Mouse (Mus musculus): Measurements from ENCODE around the gene Asb6.

Asb6 gene

DNA sequence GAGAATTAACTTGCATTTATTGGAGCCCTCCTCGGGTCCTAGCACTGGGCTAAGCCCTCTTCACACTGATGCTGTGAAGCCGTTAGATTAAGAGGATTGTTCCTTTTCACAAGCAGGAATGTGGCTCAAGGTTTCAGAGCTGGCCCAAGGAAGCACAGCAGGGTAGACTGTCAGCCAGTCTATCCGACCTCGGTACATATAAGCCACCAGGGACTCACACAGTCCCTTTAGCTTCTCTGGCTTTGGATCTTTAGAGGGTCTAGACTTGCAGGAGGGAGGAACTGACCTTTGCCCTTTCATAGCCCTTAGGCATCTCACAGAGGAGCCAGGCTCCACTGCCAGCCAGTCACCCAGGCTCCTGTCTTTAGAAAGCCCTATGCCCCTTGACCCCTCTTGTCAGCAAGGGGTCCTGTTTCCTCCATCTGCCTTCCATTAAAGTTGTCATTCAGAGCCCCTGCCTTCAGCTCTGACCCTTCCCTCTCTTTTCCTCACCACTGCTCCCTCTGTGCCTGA lies at the start of gene Asb6:
TSS of gene Asb6 (minus strand) at position 51 of the 513 bp plus-strand sequence.
- DNase-seq (ENCODE audit: low spot score in 2 of 2), result no peak

DNA sequence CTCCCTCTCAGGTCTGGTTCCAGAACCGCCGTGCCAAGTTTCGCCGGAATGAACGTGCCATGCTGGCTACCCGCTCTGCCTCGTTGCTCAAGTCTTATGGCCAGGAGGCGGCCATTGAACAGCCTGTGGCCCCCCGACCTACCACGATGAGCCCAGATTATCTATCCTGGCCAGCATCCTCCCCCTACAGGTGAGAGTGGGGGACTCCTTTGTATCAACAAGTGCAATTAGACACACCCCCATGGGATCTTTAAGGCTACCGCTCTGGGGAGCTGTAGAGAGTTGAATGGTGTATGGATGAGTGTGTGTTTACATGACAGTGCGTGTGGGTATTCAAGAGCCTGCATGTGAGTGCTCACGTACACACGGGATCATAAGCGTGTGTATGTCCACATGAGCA lies 49.3 kb upstream of the Asb6 start:
- DNase-seq (ENCODE audit: low spot score in 2 of 2), result no peak

DNA sequence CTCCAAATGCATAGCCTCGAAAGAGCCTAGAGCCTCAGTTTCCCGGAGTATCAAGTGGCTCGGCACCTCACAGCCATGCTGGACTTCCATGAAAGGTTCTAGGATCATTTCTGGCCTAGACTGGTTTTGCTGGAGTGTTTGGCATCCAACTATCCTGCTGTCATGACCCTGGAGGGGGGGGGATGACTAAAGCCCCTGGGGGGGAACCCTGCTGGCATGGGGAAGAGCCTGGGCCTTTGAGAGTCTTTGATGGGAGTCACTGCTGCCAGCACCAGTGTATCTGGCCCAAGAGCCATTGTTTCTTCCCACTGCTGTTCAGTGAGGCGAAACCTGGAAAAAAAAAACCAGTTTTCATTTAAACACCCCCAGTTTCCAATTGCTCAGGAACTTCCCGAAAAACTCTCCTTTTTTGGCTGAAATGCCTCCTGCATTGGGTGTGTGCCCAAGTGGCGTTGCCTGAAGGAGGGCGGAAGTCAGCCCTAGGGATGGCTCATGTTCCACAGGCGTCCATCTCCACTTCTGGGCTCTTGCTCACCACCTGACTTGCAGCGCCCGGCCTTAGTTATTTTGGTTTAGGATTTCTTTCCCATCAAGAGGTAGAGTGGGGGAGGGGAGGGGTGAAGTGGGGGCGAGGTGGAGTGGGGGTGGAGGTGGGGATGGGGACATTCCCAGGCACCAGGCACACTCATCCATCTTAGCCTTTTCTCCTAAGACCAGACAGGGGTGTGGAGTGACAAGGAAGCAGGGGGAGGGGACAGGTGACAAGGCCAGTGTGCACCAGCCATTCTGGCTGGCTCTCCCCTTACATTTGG lies 45.7 kb upstream of the Asb6 start:
- DNase-seq (ENCODE audit: low spot score in 2 of 2), result no peak

DNA sequence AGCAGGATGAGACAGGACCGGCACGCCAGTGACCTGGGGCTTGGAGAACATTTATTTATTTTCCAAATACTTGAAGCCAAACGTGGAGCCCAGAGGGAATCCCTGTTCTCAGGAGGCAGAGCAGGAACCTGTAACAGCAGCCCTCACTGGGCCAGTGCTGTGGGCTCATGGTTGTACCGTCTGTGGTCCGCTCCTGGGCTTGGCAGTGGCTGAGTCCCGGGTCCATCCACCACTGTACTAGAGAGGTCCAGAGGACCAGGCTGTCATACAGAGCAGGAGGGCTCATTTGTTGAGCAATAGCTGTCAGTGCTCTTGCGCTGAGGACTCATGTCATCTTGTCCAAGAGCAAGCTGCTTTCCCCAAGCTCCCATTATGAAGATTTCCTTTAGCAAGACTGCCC lies 45.0 kb upstream of the Asb6 start:
- DNase-seq (ENCODE audit: low spot score in 2 of 2), result no peak

DNA sequence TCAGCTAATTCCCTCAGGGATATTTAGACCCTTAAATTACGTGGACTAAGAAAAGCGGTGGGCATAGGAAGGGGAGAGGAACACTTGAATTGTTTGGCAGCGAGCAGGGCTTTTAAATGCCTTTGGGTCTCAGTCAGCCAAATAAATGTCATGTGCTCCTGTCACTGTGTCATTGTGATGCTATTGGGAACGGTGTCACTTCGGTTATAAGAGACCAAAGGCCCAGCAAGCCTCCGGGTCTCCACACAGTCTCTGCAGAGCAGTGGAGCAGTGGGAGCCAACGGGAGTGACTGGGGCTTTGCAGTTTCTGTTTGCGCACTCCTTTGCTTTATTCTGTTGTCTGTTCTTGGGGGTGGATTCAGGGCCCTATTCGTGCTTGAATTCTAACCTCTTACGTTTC lies 44.3 kb upstream of the Asb6 start:
- no peak for DNase-seq (ENCODE audit: low spot score in 2 of 2)

DNA sequence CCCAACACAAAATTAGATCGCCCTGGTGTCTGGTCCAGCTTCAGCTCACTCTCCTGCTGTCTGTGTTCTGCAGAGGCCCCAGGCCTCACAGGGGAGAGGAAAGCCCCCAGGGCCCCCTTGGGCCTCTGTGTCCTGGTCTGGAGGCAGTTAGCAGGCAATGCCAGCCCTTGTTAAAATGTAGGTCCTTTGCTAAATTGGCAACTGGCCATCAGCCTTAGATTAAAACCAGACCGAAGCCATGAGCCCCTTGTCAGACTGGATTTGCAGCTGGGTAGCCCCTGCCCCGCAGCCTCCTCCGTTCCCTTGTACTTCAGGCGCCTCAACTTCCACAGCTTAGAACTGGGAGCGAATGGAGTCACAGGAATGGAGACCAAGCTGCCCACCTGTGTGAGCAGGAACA lies 42.5 kb upstream of the Asb6 start:
- DNase-seq (ENCODE audit: low spot score in 2 of 2), result no peak

DNA sequence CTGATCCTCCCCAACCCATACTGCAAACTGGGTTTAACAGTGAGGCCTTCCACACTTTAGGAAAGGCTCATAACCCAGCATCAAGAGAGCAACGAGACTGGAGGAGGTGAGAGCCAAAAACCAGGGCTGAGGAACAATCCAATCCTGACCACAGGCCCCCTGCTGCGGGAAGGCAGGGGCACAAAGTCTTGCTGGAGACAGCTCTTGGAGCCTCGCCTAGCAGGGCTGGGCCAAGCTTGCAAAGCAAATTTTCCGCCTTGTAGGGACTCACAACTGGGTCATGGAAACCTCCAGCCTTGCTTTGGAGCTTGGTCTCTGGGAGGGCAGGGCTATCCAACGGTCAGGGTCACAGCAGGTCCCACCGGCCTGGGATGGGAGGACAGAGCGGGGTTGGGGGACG lies 40.7 kb upstream of the Asb6 start:
- no peak for DNase-seq (ENCODE audit: low spot score in 2 of 2)

DNA sequence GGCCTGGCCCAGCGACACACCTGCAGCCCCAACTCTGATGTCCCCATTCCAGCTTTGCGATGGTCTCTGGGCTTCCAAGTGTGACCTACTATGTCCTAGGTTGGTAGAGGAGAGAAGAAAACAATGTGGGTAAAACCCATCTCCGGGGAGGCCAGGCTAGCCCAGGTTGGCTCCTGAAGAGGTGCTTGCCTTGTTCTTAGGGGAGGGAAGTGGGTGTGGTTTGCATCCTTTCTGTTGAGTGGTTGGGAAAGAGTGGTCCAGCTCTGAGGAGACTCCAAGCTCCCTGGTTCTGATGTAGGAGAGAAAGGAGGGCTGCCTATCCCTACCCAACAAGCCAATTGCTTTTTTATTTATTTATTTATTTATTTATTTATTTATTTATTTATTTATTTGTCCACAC lies 35.3 kb upstream of the Asb6 start:
- DNase-seq (ENCODE audit: low spot score in 2 of 2), result no peak

DNA sequence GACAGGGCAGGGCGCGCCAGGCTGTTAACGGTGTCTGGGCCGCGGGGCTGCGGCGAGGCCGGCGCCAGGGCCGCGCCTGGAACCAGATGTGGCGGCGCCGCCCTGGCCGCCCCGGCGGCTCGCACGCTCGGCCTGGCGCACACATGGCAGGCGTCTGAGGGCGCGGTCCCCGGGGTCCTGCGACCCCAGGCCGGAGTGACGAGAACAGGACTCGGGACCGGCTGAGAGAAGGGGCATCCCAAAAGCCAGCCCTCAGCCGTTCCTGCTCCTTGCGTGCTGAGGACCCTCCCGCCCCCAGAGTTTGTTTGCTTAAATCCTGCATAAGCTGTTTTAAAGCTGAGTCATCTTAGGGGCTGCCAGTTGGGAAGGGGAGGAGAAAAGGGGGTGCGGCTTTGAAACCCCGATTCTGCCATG lies 34.8 kb upstream of the Asb6 start:
- no peak for DNase-seq (ENCODE audit: low spot score in 2 of 2)

DNA sequence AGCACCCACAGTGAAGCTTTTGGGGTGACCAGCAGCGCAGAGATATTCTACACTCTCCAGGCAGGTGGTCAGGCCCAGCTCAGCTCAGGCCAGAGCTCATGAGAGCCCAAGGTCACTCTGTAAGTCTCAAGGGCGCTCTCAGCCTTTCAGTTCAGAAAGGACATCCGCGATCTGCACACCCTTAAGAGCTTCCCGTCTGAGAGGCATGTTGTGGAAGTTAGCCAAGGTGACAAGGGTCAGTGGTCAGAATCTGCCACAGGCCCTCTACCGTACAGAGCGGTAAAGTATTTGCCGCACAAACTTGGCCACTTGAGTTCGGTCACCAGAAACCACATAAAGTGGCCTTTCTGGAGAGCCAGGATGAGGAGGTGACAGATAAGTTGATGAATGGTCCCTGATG lies 33.4 kb upstream of the Asb6 start:
- no peak for DNase-seq (ENCODE audit: low spot score in 2 of 2)

DNA sequence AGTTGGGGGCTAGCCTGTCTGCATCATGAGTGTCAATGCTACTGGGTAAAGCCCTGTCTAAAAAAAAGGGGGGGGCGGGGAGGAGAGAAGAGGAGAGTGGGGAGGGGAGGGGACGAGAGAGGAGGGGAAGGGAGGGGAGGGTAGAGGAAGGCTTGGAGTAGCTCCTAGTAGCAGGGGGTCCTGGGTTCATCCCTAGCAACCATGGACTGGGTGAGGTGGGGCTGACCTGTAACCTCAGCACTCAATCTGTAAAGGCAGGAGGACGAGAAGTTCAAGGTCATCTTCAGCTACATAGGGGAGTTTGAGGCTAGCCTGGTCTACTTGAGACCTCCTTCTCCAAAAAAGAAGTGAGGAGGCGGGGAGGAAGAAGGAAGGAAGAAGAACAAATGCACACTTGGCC lies 31.9 kb upstream of the Asb6 start:
- no peak for DNase-seq (ENCODE audit: low spot score in 2 of 2)

DNA sequence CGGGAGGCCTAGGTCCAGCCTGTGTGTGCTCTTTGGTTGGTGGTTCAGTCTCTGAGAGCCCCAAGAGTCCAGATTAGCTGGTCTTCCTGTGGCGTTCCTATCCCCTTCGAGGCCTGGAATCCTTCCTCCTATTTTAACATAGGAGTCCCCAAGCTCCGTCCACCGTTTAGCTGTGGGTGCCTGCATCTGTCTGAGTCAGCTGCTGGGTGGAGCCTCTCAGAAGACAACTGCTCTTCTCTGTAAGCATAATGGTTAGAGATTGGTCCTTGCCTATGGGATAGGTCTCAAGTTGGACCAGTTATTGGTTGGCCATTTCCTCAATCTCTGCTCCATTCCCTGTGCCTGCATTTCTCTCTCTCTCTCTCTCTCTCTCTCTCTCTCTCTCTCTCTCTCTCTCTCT lies 29.6 kb upstream of the Asb6 start:
- no peak for DNase-seq (ENCODE audit: low spot score in 2 of 2)

DNA sequence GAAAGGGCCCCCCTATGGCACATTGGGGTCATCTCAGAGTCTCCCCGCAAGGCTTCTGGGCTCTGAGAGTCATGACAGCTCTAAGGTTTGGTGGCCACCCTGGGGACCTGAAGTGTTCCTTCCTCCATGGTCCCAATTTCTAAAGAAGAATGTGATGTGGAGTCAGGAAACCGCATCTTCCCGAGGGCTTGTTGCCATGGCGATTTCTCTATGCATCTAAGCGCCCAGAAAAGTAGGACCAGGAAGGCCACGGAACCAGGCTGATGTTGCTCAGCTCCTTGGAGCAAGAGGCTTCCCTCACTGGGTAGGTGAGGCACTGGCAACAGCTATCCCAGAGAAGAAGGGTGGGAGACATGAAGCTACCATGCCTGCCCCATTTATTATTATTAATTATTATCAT lies 26.9 kb upstream of the Asb6 start:
- DNase-seq (ENCODE audit: low spot score in 2 of 2), result no peak

DNA sequence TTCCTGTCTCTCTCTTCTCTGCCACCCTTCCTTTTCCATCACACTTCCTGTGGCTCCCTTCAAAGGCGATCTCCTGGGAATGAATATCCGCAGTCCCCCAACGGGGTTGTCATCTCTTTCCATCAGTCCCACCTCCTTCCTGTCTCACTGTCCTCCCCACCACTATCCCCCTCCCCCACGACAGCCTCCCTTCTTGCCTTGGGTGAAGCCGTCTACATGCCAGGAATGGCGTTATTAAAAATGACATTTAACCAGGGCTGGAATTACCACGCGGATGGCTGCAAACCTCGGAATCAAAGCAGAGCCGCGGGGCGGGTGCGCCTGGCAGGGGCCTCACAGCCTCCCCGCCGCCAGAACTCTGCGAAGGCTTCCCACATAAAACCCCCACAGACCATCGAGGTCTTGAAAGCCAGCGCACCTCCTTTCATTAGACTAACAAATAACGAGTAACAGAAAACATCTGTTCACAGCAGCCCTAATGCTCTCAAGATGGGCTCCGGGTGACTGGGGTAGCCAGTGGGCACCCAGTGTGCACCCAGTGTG lies 22.7 kb upstream of the Asb6 start:
- no peak for DNase-seq (ENCODE audit: low spot score in 2 of 2)

DNA sequence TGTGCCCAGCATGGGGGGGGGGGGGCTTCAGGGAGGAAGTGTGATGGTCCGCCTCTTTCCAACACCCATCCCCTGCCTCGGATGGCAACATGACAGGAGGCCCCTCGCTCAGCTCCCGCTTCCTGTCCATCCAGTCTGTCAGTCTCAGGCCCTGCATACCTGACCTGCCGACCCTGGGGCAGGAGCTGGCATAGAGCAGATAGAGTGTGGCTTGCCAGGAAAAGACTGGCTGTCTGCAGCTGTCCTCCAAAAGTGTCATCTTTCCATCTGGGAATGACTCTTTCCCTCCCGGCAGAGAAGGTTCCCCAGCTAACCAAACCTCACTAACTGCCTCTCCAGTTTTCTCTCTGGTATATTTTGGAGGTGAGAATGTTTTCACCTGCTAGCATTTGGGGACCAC lies 20.4 kb upstream of the Asb6 start:
- DNase-seq (ENCODE audit: low spot score in 2 of 2), result no peak

DNA sequence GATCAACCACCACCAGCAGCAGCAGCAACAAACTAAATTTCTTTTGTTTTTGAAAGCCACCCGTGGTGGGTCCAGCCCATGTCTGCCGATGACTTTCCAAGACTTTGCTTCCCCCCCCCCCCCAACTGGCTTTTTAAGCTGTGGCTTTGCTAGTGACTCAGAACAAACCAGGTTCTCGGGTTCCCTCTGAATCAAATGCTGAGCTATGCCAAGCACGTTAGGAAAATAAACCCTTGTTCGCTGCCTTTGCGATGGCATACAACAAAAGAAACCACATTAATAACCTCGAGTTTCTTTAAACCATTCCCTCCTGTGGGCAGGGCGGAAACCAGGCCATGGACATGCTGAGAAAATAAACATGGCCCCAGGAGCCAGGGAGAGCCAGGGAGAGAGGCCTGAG lies 18.1 kb upstream of the Asb6 start:
- DNase-seq (ENCODE audit: low spot score in 2 of 2), result no peak

DNA sequence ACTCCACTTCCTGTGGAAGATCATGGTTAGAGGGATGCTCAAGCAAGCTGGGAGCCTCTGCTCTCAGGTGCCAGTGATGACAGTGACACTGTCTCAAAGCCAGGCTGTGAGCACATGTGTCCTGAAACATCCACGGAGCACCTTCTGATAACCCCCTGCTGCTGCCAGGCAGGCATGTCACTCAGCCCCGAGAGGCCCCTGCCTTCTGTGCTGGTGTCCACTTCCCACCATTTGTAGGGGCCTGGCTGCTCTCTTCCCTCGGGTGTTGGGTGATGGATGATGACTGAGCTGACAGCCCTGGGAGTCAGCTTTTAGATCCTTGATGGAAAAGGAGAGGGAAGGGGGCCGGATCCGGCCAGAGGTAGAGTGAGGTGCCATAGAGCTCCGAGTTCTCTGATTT lies 16.6 kb upstream of the Asb6 start:
- no peak for DNase-seq (ENCODE audit: low spot score in 2 of 2)

DNA sequence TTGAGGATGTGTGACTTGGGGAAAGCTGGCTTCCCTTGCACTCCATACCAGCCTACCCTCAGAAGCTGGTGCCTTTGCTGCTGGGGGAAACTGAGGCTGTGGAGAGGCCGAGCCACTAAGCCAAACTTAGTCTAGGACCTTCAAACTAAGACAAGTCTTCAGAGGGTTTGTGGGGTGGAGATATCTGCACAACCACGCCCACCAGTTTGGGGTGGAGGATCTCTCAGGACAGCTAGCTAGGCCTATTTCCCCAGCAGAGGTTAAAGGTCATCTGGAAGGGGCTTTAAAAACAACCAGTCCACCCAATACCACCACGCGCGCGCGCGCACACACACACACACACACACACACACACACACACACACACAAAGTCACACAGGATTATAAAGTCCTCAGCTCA lies 16.1 kb upstream of the Asb6 start:
- DNase-seq (ENCODE audit: low spot score in 2 of 2), result no peak

DNA sequence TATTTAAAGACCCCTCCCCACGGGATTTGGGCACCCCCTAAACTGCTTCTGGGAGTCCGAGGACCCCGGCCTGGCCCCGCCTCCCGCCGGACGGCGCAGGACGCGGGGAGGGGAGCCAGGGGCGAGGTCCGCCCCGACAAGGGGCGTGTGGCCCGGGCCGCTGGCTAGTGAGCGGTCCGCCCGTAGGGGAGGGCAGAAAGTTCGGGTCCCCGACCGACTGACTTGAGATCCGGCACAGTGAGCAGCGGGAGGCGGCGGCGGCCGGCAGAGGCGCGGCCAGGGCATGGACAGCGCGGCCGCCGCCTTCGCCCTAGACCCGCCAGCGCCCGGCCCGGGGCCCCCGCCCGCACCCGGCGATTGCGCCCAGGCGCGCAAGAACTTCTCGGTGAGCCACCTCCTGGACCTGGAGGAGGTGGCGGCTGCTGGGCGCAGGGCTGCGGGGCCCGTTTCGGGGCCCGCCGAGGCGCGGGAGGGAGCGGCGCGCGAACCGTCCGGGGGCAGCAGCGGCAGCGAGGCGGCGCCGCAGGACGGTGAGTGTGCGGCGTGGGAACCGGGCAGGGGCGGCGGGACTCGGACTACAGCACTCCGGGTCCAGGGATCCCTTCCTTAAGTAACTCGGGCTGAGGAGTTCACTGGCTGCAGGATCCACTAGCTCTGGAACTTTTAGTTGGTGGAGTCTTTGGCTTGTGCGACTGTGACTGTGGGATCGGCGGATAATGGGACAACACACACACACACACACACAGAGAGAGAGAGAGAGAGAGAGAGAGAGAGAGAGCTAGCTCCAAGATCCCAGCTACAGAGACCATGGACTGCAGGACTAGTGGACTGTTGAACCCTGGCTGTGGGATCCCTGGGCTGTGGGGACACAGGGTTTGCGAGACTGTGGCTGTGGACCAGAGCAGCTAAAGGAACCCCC lies 15.3 kb upstream of the Asb6 start:
- no peak for DNase-seq (ENCODE audit: low spot score in 2 of 2)

DNA sequence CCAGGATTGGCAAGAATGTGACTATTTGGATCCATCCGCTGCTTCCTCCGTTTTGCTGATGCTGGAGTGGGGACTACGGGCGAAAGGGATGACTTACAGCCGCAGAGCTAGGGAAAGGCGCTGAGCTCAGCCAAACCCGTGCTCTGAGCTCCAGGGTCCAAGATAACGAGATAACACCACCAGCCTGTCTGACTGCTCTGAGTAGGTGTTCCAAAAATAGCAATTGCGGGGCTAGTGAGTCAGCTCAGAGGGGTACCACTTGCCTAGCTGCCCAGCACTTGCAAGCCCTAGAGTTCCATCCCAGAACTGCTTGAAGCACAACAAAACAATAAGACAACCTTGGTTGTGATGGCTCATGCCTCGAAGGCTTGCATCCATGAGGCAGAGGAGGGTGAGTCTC lies 12.5 kb upstream of the Asb6 start:
- no peak for DNase-seq (ENCODE audit: low spot score in 2 of 2)

DNA sequence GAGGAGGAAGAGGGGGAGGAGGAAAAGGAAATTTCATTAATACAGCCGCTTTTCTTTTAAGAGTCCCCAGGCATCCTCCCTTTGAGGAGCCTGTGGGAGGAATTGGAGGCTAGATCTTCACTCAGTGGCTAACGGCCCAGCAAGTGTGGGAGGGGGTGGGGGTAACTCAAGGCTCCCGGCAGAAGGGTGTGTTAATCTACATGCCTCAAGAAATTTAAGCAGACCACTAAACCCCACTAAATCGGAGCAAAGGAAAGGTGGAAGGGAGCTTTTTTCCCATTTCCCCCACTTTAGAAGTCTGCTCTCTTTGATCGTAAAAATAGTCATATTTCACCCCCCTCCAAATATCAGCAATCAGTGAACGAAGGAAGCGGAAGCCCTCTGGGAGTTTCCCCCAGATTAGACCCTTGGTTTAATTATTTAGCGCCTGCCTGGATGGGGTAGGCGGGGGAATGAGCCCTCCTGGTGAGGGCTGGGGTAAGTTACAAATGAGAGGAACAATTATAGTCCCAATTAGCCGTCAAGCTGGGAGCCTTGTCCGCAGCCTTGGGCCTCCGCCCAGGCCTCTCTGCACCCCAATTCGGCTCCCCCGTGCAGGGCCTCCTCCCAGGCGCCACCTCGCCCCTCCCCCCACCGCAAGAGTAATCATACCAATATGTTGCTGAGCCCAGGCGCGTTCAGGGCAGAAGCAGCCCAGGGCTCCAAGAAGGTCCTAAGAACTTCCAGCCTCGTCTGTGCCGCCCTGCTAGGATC lies 6.3 kb upstream of the Asb6 start:
- no peak for DNase-seq (ENCODE audit: low spot score in 2 of 2)
